Mouse (Mus musculus): ENCODE measurements around the gene Rassf7. TPM values are rescaled to one million over a fixed set of nuclear protein-coding genes. Genes with fewer than 3 reads are reported as not detected.

Gene Rassf7
- polyA plus RNA-seq, 1 experiment, result 7.3 TPM

- TF ChIP-seq TAL1 (IDR thresholded peaks at IDR 0.05; ENCODE audit: low read length) (no peak), GATA1 (IDR thresholded peaks at IDR 0.05; ENCODE audit: low read length) (no peak)
- H3K4me1 ChIP-seq (ENCODE audit: control insufficient read depth), result peaks cover 100% of the 10 kb centered on the region
- H3K27me3 ChIP-seq (ENCODE audit: control insufficient read depth), result no peaks in the 10 kb centered on the region
- peak overlapping the region; percentile 50 for H3K4me3 ChIP-seq (replicated peaks)
- H3K36me3 ChIP-seq (ENCODE audit: control insufficient read depth), result peaks cover 80% of the 10 kb centered on the region
- H3K9me3 ChIP-seq (ENCODE audit: control insufficient read depth, low read length), result no peaks in the 10 kb centered on the region
Measured at GRCm38 (mm10) chr7:141210137-141210536, 5.5 kb upstream of the Rassf7 start.

- peaks cover 75% of the 10 kb centered on the region for H3K36me3 ChIP-seq (ENCODE audit: control insufficient read depth)
- H3K27me3 ChIP-seq (ENCODE audit: control insufficient read depth), result no peaks in the 10 kb centered on the region
- no peak overlapping the region for H3K4me3 ChIP-seq (replicated peaks)
- TF ChIP-seq GATA1 (IDR thresholded peaks at IDR 0.05; ENCODE audit: low read length) (no peak), TAL1 (IDR thresholded peaks at IDR 0.05; ENCODE audit: low read length) (no peak)
- H3K9me3 ChIP-seq (ENCODE audit: control insufficient read depth, low read length), result no peaks in the 10 kb centered on the region
- peaks cover 100% of the 10 kb centered on the region for H3K4me1 ChIP-seq (ENCODE audit: control insufficient read depth)
Measured at GRCm38 (mm10) chr7:141210606-141211131, 5.0 kb upstream of the Rassf7 start.

GRCm38 (mm10) chr7:141213133-141213532 is 2.5 kb upstream of the Rassf7 start:
- Histone ChIP-seq H3K4me3 (replicated peaks) (no peak overlapping the region), H3K27me3 (ENCODE audit: control insufficient read depth) (no peaks in the 10 kb centered on the region), H3K4me1 (ENCODE audit: control insufficient read depth) (peaks cover 99% of the 10 kb centered on the region), H3K9me3 (ENCODE audit: control insufficient read depth, low read length) (no peaks in the 10 kb centered on the region), H3K36me3 (ENCODE audit: control insufficient read depth) (peaks cover 68% of the 10 kb centered on the region)
- TF ChIP-seq TAL1 (IDR thresholded peaks at IDR 0.05; ENCODE audit: low read length) (no peak), GATA1 (IDR thresholded peaks at IDR 0.05; ENCODE audit: low read length) (no peak)

GRCm38 (mm10) chr7:141213605-141214235 is 1.9 kb upstream of the Rassf7 start, which contains the start of gene Lmntd2:
Lmntd2 (minus strand) TSS chr7:141214080.
- peak within 1 kb of the TSS; percentile 79 for H3K4me3 ChIP-seq (replicated peaks)
- H3K27me3 ChIP-seq (ENCODE audit: control insufficient read depth), result no peaks in the 10 kb centered on the region
- peaks cover 68% of the 10 kb centered on the region for H3K36me3 ChIP-seq (ENCODE audit: control insufficient read depth)
- no peaks in the 10 kb centered on the region for H3K9me3 ChIP-seq (ENCODE audit: control insufficient read depth, low read length)
- TF ChIP-seq TAL1 (IDR thresholded peaks at IDR 0.05; ENCODE audit: low read length) (no peak), GATA1 (IDR thresholded peaks at IDR 0.05; ENCODE audit: low read length) (no peak)
- peaks cover 99% of the 10 kb centered on the region for H3K4me1 ChIP-seq (ENCODE audit: control insufficient read depth)

- Histone ChIP-seq H3K36me3 (ENCODE audit: control insufficient read depth) (peaks cover 69% of the 10 kb centered on the region), H3K9me3 (ENCODE audit: control insufficient read depth, low read length) (no peaks in the 10 kb centered on the region), H3K4me1 (ENCODE audit: control insufficient read depth) (peaks cover 99% of the 10 kb centered on the region), H3K27me3 (ENCODE audit: control insufficient read depth) (no peaks in the 10 kb centered on the region), H3K4me3 (replicated peaks) (no peak overlapping the region)
- no peak for TF ChIP-seq TAL1 (IDR thresholded peaks at IDR 0.05; ENCODE audit: low read length)
- no peak for TF ChIP-seq GATA1 (IDR thresholded peaks at IDR 0.05; ENCODE audit: low read length)
Measured at GRCm38 (mm10) chr7:141214310-141214709, 1.4 kb upstream of the Rassf7 start.

- Histone ChIP-seq H3K4me3 (replicated peaks) (peak overlapping the region; percentile 79), H3K36me3 (ENCODE audit: control insufficient read depth) (peaks cover 71% of the 10 kb centered on the region), H3K27me3 (ENCODE audit: control insufficient read depth) (no peaks in the 10 kb centered on the region), H3K9me3 (ENCODE audit: control insufficient read depth, low read length) (no peaks in the 10 kb centered on the region), H3K4me1 (ENCODE audit: control insufficient read depth) (peaks cover 99% of the 10 kb centered on the region)
- TF ChIP-seq TAL1 (IDR thresholded peaks at IDR 0.05; ENCODE audit: low read length), result no peak
- no peak for TF ChIP-seq GATA1 (IDR thresholded peaks at IDR 0.05; ENCODE audit: low read length)
Measured at GRCm38 (mm10) chr7:141215880-141216733, 447 bp downstream of the Rassf7 start.

- H3K4me1 ChIP-seq (ENCODE audit: control insufficient read depth), result peaks cover 97% of the 10 kb centered on the region
- H3K4me3 ChIP-seq (replicated peaks), result peak overlapping the region; percentile 79
- no peaks in the 10 kb centered on the region for H3K9me3 ChIP-seq (ENCODE audit: control insufficient read depth, low read length)
- TF ChIP-seq TAL1 (IDR thresholded peaks at IDR 0.05; ENCODE audit: low read length), result no peak
- no peak for TF ChIP-seq GATA1 (IDR thresholded peaks at IDR 0.05; ENCODE audit: low read length)
- H3K36me3 ChIP-seq (ENCODE audit: control insufficient read depth), result peaks cover 67% of the 10 kb centered on the region
- H3K27me3 ChIP-seq (ENCODE audit: control insufficient read depth), result no peaks in the 10 kb centered on the region
Measured at GRCm38 (mm10) chr7:141216894-141217293, 1.2 kb downstream of the Rassf7 start.

GRCm38 (mm10) chr7:141217343-141218013 is 1.8 kb downstream of the Rassf7 start:
- Histone ChIP-seq H3K27me3 (ENCODE audit: control insufficient read depth) (no peaks in the 10 kb centered on the region), H3K4me3 (replicated peaks) (peak overlapping the region; percentile 79), H3K36me3 (ENCODE audit: control insufficient read depth) (peaks cover 64% of the 10 kb centered on the region), H3K4me1 (ENCODE audit: control insufficient read depth) (peaks cover 97% of the 10 kb centered on the region), H3K9me3 (ENCODE audit: control insufficient read depth, low read length) (no peaks in the 10 kb centered on the region)
- no peak for TF ChIP-seq GATA1 (IDR thresholded peaks at IDR 0.05; ENCODE audit: low read length)
- no peak for TF ChIP-seq TAL1 (IDR thresholded peaks at IDR 0.05; ENCODE audit: low read length)

Data from erythroblast, embryonic 14.5 days (primary cell).